Mouse (Mus musculus): Measurements from ENCODE around the gene Sorbs2. TPM values are rescaled to one million over a fixed set of nuclear protein-coding genes. Genes with fewer than 3 reads are reported as not detected.

The Sorbs2 gene
- 1.4 TPM for total RNA-seq (2023)

GRCm38 (mm10) chr8:45507634-45508321 is at the start of gene Sorbs2:
TSS of gene Sorbs2 (plus strand) at chr8:45507788.

Other genes starting within 250 kb of the Sorbs2 start
- gene F11, start 245.8 kb upstream of the Sorbs2 start, total RNA-seq (2023) = not detected
- gene Klkb1, start 212.9 kb upstream of the Sorbs2 start, total RNA-seq (2023) = not detected
- not detected for gene Gm45753, start 199.3 kb upstream of the Sorbs2 start, total RNA-seq (2023)
- 3.8 TPM for gene Cyp4v3, start 174.6 kb upstream of the Sorbs2 start, total RNA-seq (2023)
- not detected for gene Fam149a, start 125.5 kb upstream of the Sorbs2 start, total RNA-seq (2023)
- gene Tlr3, start 96.7 kb upstream of the Sorbs2 start, total RNA-seq (2023) = 0.79 TPM

All from CD4-positive naive resting alpha-beta T cell, adult 76 days (primary cell).